Mouse (Mus musculus) gastrocnemius, adult 2 months (tissue): Measurements from ENCODE around the gene Ppil2. TPM values are rescaled to one million over a fixed set of nuclear protein-coding genes. Genes with fewer than 3 reads are reported as not detected.
A peak's percentile ranks its signal among the peaks of the same experiment; 100 is the strongest.

Experiments used
- DNase-seq: peaks from one replicate; pipeline ENCODE4 v3.0.0; 2022
- H3K27ac ChIP-seq: fragments of 200-600 bp; 2 replicates; pipeline ENCODE4 v1.8.1; 2022; ENCODE audit warnings: mild to moderate bottlenecking
- H3K4me3 ChIP-seq: fragments of 200-600 bp; 2 replicates; pipeline ENCODE4 v1.8.1; 2022; ENCODE audit warnings: mild to moderate bottlenecking, moderate library complexity
- CTCF ChIP-seq: fragments of 200-600 bp; IDR thresholded peaks from 2 replicates; pipeline ENCODE4 v1.8.1; 2022; ENCODE audit warnings: antibody characterized with exemption, mild to moderate bottlenecking, moderate library complexity
- intact Hi-C: fragments of 180-260 bp; cut with DNase I; formaldehyde crosslinking; loops from one replicate; pipeline ENCODE4 v1.15.1; 2025
- total RNA-seq, 2 experiments: library from RNA; stranded (reverse); gene quantifications; 2 replicates each; pipeline ENCODE4 v1.2.3; 2021

Ppil2 gene
- total RNA-seq, 2 experiments from 2014 or later = 27.6 to 31.4 TPM

DNA sequence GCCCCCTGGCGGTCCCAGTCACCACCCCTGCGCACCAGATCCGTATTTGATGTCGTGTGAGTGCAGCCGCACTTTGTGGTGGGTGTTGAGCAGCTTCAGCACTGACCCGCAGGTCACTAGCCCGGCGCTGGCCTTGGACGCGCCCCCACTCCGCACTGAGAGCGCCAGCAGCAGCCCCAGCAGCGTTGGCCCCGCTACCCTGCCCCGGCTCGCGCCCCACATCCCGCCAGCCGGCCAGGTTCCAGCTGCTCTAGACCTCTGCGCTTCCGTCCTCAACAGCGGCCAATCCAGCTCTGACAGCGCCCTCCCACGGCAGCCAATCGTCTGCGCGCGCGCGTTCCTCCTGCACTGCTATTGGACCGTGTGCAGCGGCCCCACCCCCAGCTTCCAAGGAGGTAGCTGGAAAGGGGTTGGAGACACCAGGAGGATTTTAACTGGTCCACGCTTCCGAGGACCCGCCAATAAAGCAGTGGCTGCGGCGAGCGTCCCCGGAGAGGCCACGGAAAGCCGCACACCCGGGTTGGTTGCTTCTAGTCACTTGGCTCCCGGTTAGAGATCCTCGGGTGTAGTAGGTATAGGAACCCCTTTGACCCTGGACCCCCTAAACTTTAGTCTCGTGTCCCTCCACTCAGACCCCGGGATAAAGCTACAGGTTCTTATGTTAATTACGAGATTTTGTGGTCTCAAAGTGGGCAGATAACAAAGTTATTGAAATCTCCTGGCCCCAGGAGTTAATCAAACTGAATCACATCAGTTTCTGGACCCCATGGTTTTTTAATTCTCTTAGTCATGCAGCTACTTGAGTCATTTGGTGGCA is 21.2 kb upstream of the Ppil2 start, which contains the start of gene Sdf2l1:
Gene Sdf2l1, minus strand, starts transcription at position 295 of the 817 bp plus-strand sequence.
- peak; percentile 98 for DNase-seq
- TF ChIP-seq CTCF = peak; percentile 46; the same call in 1 of the 2 replicates
- intact Hi-C loops = loop anchor here (5.0 kb wide), 2 partner anchors 75 to 145 kb away; partner anchors contain the start of genes Rimbp3 and Tmem191c
- H3K27ac ChIP-seq = peak within 1 kb of the TSS; percentile 79
- H3K4me3 ChIP-seq = peak within 1 kb of the TSS; percentile 98

DNA sequence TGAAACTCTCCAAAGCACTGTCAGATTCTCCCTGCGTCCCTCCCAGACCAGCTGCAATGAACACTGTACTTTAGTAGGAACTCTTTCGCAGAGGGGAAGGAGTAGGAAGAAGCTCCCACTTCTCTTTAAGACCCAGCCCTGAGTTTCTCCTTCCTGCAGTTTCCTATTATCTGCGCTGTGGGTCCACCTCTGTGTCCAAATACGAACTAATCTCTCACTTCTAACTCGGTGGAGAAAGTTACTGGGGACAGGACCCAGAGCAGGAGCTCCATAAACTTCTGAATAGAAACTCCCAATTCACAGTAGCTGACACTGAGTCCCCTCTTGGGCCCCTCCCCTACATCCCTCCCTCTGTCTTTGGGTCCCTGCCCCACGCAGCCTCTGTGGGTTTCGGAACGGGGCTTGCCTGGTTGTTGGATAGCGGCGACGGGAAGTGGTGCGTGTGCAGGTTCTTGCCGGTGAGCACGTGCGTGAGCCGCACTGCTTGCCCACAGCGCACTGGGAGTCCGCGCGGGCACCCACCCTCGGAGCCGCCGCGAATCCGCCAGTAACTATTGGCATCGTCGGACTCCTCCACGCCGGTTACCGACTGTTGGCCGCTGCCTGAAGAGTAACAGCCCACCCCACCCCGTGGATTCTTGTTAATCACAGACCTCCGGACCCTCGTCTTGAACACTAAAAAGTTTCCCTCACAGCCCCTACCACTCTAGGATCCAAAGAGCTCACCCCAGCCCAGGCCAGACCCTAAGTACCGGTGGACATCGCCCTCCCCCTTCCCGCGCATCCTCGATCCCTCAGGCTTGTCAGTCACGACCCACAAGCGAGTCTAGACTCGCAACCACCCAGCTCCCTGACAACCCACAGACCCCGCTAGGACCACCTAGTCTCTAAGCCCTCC is 20.4 kb upstream of the Ppil2 start:
- peak overlapping the region; percentile 79 for H3K27ac ChIP-seq
- intact Hi-C loops = loop anchor here (5.0 kb wide), 2 partner anchors 76 to 146 kb away; partner anchors contain the start of genes Rimbp3 and Tmem191c
- peak; percentile 34 for DNase-seq
- peak overlapping the region; percentile 98 for H3K4me3 ChIP-seq
- no peak; the same call in 1 of the 2 replicates for TF ChIP-seq CTCF

DNA sequence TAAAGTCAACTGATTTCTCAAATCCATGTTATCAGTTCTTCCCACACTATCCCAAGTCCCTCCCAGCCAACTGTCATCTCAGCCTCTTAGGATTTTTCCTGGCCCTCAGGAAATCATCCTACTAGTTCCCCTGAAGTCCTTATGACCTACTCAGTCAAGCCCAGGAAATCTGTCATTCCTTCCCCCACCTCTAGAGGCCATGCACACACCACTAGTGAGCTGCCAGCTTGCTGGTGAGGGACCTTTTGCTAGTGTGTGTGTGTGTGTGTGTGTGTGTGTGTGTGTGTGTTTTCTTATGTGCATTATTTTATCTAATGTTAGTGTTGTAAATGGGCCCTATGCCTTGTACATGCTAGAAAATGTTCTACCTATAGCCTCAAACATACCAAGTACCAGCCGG is 16.2 kb upstream of the Ppil2 start:
- intact Hi-C loops = no loop called here

DNA sequence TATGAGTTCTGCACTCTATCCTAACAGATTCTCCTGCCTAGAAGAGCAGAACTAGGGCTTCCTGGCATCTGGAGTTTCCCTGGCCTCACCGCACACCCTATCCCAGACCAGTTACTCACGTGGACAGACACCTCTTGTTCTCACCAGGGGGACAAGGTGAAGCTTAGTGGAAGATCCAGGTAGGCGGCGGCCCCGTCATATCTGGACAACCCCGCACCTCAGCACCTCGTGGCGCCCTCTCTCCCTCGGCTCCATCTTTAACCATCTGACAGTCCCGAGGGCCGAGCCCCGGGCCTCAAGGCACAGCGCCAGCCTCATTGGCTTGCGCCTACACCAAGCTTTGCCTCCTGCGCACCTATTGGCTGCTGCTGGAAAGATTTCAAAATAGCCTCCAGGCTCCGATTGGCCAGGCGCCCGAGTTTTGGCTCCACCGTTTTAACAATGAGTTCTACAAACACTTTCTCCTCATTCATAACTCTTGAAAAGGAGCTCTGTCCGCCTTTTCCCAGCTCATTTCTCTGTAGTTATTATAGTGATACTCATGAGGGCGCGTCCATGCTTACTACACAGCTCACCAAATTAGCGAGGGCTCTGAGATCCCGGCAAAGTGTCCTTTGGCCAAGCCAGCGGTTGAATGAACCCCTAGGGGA is 13.9 kb upstream of the Ppil2 start, which contains the start of gene 2610318N02Rik:
Gene 2610318N02Rik, minus strand, starts transcription at position 297 of the 650 bp plus-strand sequence.
- no peak within 1 kb of the TSS for H3K27ac ChIP-seq
- TF ChIP-seq CTCF = no peak
- peak; percentile 53 for DNase-seq
- intact Hi-C loops = no loop called here
- peak within 1 kb of the TSS; percentile 54 for H3K4me3 ChIP-seq

More for the DNA sequence above, 16.2 kb upstream of the Ppil2 start:
- peak; percentile 64 for TF ChIP-seq CTCF
- no peak for DNase-seq
- Histone ChIP-seq H3K27ac (no peak overlapping the region), H3K4me3 (no peak overlapping the region)

DNA sequence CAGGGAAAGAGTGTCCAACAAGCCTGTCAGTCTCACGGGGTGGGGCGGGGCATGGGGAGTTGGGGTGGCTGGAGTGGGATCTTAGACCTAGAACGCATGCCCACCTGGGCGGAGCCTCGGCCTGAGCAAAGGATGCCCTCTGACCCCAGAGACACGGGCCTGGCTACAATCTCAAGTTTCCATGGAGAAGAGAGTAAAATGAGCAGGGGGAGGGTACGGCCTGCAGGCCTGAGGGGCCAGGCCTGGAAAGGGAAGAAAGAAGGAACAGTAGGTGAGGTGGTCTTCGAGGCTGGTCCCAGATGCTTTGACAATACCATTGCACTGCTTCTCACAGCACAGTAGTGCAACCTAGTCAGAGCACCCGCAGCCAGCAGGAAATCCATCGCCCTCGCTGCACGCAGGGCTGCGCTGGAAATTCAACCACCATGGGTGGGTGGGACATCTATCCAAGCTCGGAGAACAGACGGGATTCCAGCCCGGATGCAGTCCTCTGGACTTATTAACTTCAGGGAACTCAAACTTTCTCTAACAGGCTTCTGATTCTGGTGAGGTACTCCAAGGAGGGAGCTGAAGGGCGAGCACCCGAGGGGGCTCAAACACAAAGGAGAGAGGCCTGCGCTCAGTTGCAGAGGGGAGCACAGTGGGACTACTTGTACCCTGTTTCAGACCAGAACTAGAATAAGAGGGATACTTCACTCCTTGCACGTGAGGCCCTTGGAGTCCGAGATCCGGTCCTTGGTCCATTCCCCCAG is 13.2 kb upstream of the Ppil2 start:
- Histone ChIP-seq H3K4me3 (no peak overlapping the region), H3K27ac (no peak overlapping the region)
- no peak for TF ChIP-seq CTCF
- no peak for DNase-seq
- intact Hi-C loops = no loop called here

DNA sequence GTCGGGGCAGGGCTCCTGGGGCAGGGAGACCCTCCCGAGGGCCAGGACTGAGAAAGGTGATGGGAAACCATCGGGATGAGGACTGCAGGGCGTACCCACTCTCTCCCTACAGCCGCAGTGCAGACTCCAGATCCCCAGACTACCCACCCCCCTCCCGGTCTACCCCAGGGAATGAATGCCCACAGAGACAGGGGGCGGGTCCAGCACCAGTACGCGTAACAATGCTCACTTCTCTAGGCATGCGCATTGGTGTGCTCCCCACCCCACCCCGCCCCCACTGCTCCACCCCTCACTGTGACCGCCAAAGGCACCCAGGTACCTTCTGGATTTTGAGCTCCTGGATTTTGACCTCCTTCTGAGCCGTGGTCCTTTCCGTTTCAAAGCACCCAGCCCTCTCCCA is 10.5 kb upstream of the Ppil2 start:
- intact Hi-C loops = no loop called here
- no peak overlapping the region for H3K27ac ChIP-seq
- TF ChIP-seq CTCF = no peak
- no peak overlapping the region for H3K4me3 ChIP-seq
- no peak for DNase-seq

DNA sequence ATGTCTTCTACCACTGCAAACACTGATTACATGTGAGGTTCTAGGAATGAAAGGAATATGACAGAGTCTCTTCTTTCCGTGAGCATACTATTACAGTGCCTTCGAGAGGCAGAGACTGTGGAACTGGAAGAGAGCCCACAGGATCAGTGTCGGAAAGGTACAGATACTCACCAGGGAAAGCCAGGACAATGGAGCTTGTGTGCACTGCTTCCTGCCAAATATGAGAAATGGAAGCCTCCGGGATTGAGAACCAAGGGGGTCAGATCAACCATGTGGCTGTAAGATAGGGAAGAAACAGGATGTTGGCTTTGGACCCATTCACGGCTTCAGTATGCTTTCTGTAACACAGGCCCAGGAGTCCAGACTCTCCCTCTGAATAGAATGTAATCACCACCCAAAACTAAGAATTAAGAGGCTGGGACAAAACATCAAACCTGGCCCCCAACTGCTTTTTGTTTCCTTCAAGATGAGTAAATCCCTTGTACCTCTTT is 6.3 kb upstream of the Ppil2 start:
- intact Hi-C loops = no loop called here
- no peak overlapping the region for H3K4me3 ChIP-seq
- H3K27ac ChIP-seq = no peak overlapping the region
- no peak for TF ChIP-seq CTCF
- DNase-seq = no peak

DNA sequence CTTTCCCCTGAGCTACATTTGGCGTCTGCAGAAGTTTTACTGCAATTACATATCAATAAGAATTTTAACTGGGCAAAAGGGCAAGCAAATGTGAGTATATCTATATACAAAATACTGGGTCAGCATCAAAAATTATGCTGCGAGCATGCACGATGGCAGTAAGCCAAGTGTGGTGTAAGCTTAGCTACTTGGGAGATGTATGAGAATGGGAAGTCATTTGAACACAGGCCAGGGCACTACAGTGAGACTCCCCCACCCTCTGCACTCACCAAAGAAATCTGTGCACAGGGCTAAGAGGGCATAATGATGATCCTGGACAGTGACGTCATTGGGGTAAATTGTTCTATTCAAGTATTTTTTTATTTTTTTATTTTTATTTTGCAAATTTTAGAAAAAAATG is 6.5 kb downstream of the Ppil2 start:
- no peak for TF ChIP-seq CTCF
- intact Hi-C loops = no loop called here
- H3K4me3 ChIP-seq = no peak overlapping the region
- H3K27ac ChIP-seq = no peak overlapping the region
- no peak for DNase-seq

DNA sequence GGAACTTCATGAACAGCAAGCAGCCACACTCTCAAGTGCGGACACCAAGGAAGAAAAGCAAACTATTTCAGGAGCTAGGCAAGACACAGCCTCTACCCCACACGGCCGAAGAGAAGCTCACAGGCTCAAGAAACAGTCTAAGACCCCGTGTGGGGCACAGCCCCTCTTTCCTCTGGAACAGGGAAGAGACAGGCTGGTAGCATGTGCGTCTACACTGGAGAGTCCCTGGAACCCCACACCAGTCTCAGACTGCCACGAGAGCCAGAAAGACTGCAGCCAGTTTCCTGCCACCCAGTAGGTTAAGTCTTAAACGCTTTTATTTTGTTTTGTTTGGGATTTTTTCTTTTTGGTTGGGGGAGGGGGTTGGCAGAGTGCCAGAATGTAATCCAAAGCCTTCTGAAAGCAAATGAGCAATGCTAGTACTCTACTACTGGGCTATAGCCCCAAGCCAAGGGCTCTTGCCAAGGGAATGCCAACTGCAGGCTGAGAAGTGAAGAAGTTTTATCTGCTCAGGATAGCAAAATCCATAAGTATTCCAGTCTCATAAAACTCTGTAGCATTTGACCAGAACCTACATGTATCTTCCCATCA is 8.3 kb downstream of the Ppil2 start:
- Histone ChIP-seq H3K4me3 (no peak overlapping the region), H3K27ac (no peak overlapping the region)
- TF ChIP-seq CTCF = no peak
- intact Hi-C loops = no loop called here
- DNase-seq = no peak

DNA sequence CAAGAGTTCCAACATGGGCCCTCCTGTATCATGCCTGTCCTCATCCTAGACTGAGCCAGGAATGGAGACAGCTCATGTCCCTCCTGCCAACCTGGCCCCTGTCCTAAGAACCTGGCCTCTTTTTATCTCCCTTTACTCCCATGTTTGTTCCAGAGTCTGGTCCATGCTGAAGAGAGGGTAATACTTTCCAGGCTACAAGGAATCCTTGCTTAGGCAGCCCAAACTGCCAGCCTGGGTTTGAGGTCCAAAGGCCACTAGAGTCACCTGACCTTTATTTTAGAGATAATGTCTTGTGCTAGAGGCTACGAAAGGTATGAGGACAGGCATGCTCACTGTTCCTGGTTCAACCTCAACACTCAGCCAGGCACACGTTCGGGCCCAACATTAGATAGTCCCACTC is 14.1 kb downstream of the Ppil2 start:
- TF ChIP-seq CTCF = no peak
- Histone ChIP-seq H3K4me3 (no peak overlapping the region), H3K27ac (no peak overlapping the region)
- no peak for DNase-seq
- intact Hi-C loops = no loop called here

DNA sequence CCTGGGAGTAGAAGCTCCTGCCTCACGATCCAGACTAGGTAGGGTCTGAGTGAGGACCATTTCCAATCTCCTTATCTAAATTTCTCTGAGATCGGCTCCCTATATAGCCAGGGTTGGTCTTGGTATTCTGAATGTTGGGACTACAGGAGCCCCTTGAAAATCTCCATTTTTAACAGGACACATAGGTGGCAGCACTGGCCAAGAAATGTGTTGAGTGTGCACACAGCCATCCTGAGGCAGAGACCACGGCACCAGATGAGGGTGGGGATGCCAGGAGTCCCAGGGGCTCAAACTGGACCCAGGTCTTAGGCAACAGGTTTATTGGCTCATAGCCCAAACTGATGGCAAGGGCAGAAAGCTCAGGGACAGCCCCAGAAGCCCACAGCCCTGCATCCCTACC is 22.7 kb downstream of the Ppil2 start:
- no peak overlapping the region for H3K27ac ChIP-seq
- H3K4me3 ChIP-seq = no peak overlapping the region
- 0 out of 2 replicates have a peak, but pooled peaks have one; percentile 3 for TF ChIP-seq CTCF
- intact Hi-C loops = no loop called here
- no peak for DNase-seq
